Mouse (Mus musculus) neural tube, embryonic 15.5 days (tissue): ENCODE results near the gene Kif17. TPM values are rescaled to one million over a fixed set of nuclear protein-coding genes. Genes with fewer than 3 reads are reported as not detected.
A peak's percentile ranks its signal among the peaks of the same experiment; 100 is the strongest.

Source experiments
- ATAC-seq: fragments of 200-750 bp; cut with Nextera tagmentation; 2 replicates; pipeline ENCODE4 v1.8.0; 2017; ENCODE audit warnings: mild to moderate bottlenecking, moderate TSS enrichment, moderate library complexity; ENCODE audit not compliant: low FRiP score
- H3K27ac ChIP-seq: fragments of 300-500 bp; sonication (generic); replicated peaks from 2 replicates; pipeline ENCODE4 v1.5.1; 2015; ENCODE audit warnings: mild to moderate bottlenecking, inconsistent platforms
- H3K27me3 ChIP-seq: fragments of 300-500 bp; sonication (generic); replicated peaks from 2 replicates; pipeline ENCODE4 v1.6.1; 2015; ENCODE audit warnings: inconsistent platforms
- H3K36me3 ChIP-seq: fragments of 300-500 bp; sonication (generic); 2 replicates; pipeline ENCODE4 v1.6.1; 2015; ENCODE audit warnings: inconsistent platforms
- H3K4me1 ChIP-seq: fragments of 300-500 bp; sonication (generic); 2 replicates; pipeline ENCODE4 v1.6.1; 2015; ENCODE audit warnings: inconsistent platforms
- H3K4me2 ChIP-seq: fragments of 300-500 bp; sonication (generic); 2 replicates; pipeline ENCODE4 v1.6.1; 2015; ENCODE audit warnings: inconsistent platforms, mild to moderate bottlenecking, moderate library complexity
- H3K4me3 ChIP-seq: fragments of 300-500 bp; sonication (generic); replicated peaks from 2 replicates; pipeline ENCODE4 v1.5.1; 2015; ENCODE audit warnings: mild to moderate bottlenecking, inconsistent platforms
- H3K9ac ChIP-seq: fragments of 300-500 bp; sonication (generic); replicated peaks from 2 replicates; pipeline ENCODE4 v1.6.1; 2015; ENCODE audit warnings: mild to moderate bottlenecking, inconsistent platforms
- H3K9me3 ChIP-seq: fragments of 300-500 bp; sonication (generic); replicated peaks from 2 replicates; pipeline ENCODE4 v1.6.1; 2016; ENCODE audit warnings: inconsistent platforms
- WGBS: fragments of 180-500 bp; shearing (Covaris S2); methylation state at CpG from one replicate; pipeline ENCODE4 v1.1.7; 2015; ENCODE audit warnings: mixed read lengths; 5-methylcytosine and 5-hydroxymethylcytosine counted together
- polyA plus RNA-seq: library from polyadenylated mRNA; unstranded; fragments of >200 nt; fragmentation: Nextera tagmentation; extraction: Ambion mirVana; gene quantifications from 2 replicates; pipeline ENCODE4 v1.2.1, GENCODE M21; 2015

Kif17 gene
- polyA plus RNA-seq, 1 experiment from 2014 or later: 5.2 TPM

DNA sequence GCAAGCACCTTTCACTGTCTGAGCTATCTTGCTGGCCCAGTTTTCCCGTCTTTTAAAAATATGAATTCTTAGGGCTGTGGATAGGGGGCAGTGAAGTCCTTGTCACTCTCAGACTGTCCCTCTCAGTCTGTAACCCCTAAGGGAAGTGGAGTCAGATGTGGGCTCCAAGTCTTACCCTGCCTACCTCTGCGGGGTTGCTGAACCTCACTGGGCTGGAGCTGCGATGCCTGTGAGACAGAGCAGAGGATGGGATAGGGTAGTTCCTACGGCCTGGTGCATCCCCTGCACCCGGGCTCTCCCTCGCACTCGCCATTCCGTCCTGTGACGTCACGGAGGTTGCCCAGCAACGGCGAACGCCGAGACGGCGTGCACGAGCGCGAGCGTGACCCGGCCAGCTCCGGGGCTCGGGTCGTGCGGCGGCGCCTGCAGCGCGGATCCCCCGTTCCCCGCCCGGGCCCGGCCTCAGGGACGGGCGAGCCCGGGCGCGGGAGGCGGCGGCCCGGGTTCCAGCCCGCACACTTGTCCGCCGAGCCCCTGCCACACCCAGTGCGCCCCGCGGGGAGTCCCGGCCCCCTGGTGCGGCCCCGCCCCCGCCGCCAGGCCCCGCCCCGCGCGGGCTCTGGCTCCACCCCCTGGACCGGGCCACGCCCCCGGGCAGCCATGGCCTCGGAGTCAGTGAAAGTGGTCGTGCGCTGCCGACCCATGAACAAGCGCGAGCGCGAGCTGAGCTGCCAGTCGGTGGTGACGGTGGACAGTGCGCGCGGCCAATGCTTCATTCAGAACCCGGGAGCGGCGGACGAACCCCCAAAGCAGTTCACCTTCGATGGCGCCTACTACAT is 11.8 kb downstream of the Kif17 start:
- WGBS: under 1% methylated on average over 78 of the region's 78 CpGs

DNA sequence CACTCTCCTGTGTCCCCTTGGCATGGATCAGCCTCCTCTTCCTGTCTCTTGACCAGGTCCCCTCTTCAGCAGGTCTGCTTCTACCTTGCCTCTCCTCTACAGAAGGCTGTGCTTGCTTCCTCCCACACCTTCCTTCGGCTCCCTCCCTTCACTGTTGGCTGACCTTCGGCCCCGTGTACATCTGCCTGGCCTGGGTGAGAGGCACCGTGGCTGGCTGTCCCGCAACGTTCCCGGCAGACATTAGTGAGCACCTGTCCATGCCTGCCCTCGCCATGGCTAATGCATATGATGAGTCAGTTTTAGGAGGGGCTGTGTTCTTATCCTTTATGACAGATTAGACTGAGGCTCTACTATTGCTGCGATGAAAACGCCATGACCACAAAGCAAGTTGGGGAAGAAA is 17.6 kb downstream of the Kif17 start:
- H3K36me3 ChIP-seq: no peaks in the 10 kb centered on the region
- H3K9ac ChIP-seq: no peak overlapping the region
- 90% methylated on average over 10 of the region's 10 CpGs for WGBS
- no peak for ATAC-seq
- H3K4me3 ChIP-seq: no peak overlapping the region
- H3K9me3 ChIP-seq: no peaks in the 10 kb centered on the region
- H3K4me2 ChIP-seq: no peak overlapping the region
- no peak overlapping the region for H3K27ac ChIP-seq
- peaks cover 9% of the 10 kb centered on the region for H3K27me3 ChIP-seq
- peaks cover 12% of the 10 kb centered on the region for H3K4me1 ChIP-seq

More for the DNA sequence above, 11.8 kb downstream of the Kif17 start:
- H3K4me2 ChIP-seq: peak overlapping the region; percentile 69
- H3K36me3 ChIP-seq: peaks cover 16% of the 10 kb centered on the region; the same call in 1 of the 2 replicates
- peak; percentile 93 for ATAC-seq
- H3K9me3 ChIP-seq: no peaks in the 10 kb centered on the region
- H3K27ac ChIP-seq: peak overlapping the region; percentile 70
- H3K27me3 ChIP-seq: peaks cover 9% of the 10 kb centered on the region
- peak overlapping the region; percentile 69 for H3K4me3 ChIP-seq
- peak overlapping the region; percentile 42 for H3K9ac ChIP-seq
- H3K4me1 ChIP-seq: peaks cover 13% of the 10 kb centered on the region

GRCm38 (mm10) chr4:138272011-138272997 is 22.1 kb downstream of the Kif17 start:
- no peaks in the 10 kb centered on the region for H3K27me3 ChIP-seq
- ATAC-seq: peak; percentile 66
- no peaks in the 10 kb centered on the region for H3K9me3 ChIP-seq
- H3K4me3 ChIP-seq: no peak overlapping the region
- 66% methylated on average over 14 of the region's 14 CpGs for WGBS
- no peak overlapping the region for H3K9ac ChIP-seq
- H3K27ac ChIP-seq: peak overlapping the region; percentile 19; the same call in 1 of the 2 replicates
- H3K4me1 ChIP-seq: peaks cover 10% of the 10 kb centered on the region; the same call in 1 of the 2 replicates
- H3K36me3 ChIP-seq: no peaks in the 10 kb centered on the region
- no peak overlapping the region for H3K4me2 ChIP-seq

DNA sequence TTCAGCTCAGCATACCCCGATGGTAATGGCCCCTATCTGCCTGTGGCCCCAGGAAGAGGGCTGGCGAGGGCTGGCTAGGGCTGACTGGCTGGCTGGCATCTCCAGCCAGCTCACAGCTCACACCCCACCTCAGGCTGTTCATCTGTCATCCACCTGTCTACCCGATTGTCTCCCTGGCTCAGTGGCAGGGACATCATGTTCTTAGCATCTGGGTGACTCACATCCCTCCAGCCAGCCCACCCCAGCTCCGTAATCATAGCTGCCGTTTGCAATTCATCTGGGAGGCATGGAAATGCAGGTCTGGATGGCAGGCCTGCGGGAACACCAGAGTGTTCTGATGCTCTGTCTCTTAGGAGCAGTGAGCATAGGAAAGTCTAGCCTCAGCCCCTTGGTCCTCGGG is 28.1 kb downstream of the Kif17 start:
- 69% methylated on average over 7 of the region's 7 CpGs for WGBS
- Histone ChIP-seq H3K27me3 (no peaks in the 10 kb centered on the region), H3K4me3 (no peak overlapping the region), H3K4me2 (no peak overlapping the region), H3K9me3 (no peaks in the 10 kb centered on the region), H3K9ac (no peak overlapping the region), H3K36me3 (no peaks in the 10 kb centered on the region), H3K27ac (no peak overlapping the region), H3K4me1 (no peaks in the 10 kb centered on the region)
- no peak for ATAC-seq

DNA sequence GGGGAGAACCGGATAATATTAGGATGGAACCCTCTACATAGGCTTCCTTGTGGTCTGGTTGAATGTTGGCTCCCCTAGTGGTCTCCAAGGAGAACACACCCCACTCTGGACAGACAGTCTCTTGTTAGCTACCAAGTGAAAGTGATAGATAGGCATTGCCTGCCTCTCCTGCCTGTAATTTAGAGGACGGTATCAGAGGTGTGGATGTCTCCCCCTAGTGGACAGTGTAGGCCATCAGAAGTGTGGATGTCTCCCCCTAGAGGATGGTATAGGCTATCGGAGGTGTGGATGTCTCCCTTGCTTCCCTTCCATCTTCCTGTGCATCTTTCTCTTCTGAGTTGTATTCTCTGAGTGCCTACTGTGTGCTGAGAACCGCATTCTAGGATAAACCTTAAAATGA is 32.6 kb downstream of the Kif17 start:
- Histone ChIP-seq H3K9ac (no peak overlapping the region), H3K9me3 (no peaks in the 10 kb centered on the region), H3K4me2 (no peak overlapping the region), H3K4me3 (no peak overlapping the region), H3K4me1 (peaks cover 4% of the 10 kb centered on the region; the same call in 1 of the 2 replicates), H3K36me3 (no peaks in the 10 kb centered on the region), H3K27me3 (no peaks in the 10 kb centered on the region), H3K27ac (no peak overlapping the region)
- ATAC-seq: peak; percentile 58; the same call in 1 of the 2 replicates
- 25% methylated on average over 4 of the region's 4 CpGs for WGBS

DNA sequence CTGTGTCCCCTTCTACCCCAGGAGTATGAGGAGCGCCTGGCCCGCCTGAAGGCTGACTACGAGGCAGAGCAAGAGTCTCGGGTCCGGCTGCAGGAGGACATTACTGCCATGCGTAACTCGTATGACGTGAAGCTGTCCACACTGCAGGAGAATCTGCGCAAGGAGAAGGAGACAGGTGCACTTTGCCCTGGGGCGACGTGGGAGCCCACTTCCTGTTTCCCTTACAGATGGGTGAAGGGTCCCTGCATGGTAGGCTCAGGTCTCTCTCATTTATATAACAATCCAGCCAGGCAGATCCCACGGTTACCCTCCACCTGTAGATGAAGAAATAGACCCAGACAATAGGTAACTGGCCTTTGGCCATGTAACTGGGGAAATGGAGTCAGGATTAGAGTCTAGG is 36.2 kb downstream of the Kif17 start:
- H3K27me3 ChIP-seq: no peaks in the 10 kb centered on the region
- H3K4me3 ChIP-seq: no peak overlapping the region
- no peak for ATAC-seq
- H3K9me3 ChIP-seq: no peaks in the 10 kb centered on the region
- H3K4me1 ChIP-seq: peaks cover 4% of the 10 kb centered on the region; the same call in 1 of the 2 replicates
- no peak overlapping the region for H3K9ac ChIP-seq
- H3K27ac ChIP-seq: no peak overlapping the region
- 93% methylated on average over 12 of the region's 12 CpGs for WGBS
- no peaks in the 10 kb centered on the region for H3K36me3 ChIP-seq
- H3K4me2 ChIP-seq: no peak overlapping the region

DNA sequence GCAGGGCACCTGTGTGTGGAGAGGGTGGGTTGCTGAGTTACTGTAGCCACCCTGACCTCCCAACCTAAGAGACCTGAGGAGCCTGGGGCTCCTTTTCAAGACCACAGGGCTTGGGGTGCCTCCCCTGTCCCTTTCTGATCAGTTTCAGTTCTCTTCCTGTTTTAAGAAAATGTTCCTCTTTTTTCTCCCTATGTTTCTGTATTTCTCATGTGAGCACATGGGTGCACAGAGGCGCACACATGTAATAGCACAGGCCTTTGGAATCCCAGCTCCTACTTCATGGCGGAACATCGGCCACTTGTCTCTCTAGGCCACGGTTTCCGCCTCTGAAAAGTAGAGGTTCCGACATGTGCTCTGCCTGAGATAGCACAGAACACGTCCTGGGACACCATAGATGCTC is 38.5 kb downstream of the Kif17 start:
- Histone ChIP-seq H3K4me1 (peaks cover 10% of the 10 kb centered on the region), H3K9ac (no peak overlapping the region), H3K4me3 (no peak overlapping the region), H3K27me3 (no peaks in the 10 kb centered on the region), H3K9me3 (no peaks in the 10 kb centered on the region), H3K36me3 (no peaks in the 10 kb centered on the region), H3K4me2 (no peak overlapping the region), H3K27ac (no peak overlapping the region)
- ATAC-seq: no peak
- 89% methylated on average over 7 of the region's 7 CpGs for WGBS

DNA sequence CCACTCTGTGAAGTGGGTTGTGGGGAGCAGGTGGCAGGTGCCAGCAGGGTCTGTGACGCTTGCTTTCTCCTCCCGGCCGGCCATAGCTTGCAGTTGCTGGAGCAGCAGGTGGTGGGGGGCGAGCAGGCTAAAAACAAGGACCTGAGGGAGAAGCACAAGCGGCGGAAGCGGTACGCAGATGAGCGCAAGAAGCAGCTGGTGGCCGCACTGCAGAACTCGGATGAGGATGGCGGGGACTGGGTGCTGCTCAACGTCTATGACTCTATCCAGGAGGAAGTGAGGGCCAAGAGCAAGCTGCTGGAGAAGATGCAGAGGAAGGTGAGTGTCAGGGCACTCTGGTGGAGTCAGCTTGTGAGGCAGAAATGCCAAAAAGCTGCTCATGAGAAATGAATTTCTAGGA is 41.8 kb downstream of the Kif17 start:
- WGBS: 91% methylated on average over 13 of the region's 13 CpGs
- no peaks in the 10 kb centered on the region for H3K36me3 ChIP-seq
- H3K27me3 ChIP-seq: no peaks in the 10 kb centered on the region
- H3K27ac ChIP-seq: peak overlapping the region; percentile 45; the same call in 1 of the 2 replicates
- ATAC-seq: no peak
- H3K4me1 ChIP-seq: peaks cover 11% of the 10 kb centered on the region
- H3K4me3 ChIP-seq: no peak overlapping the region
- H3K9me3 ChIP-seq: no peaks in the 10 kb centered on the region
- no peak overlapping the region for H3K9ac ChIP-seq
- no peak overlapping the region for H3K4me2 ChIP-seq

- 51% methylated on average over 18 of the region's 18 CpGs for WGBS
- peaks cover 9% of the 10 kb centered on the region for H3K4me1 ChIP-seq
- ATAC-seq: peak; percentile 89
- peak overlapping the region; percentile 83 for H3K27ac ChIP-seq
- H3K9ac ChIP-seq: no peak overlapping the region
- no peaks in the 10 kb centered on the region for H3K36me3 ChIP-seq
- H3K4me3 ChIP-seq: no peak overlapping the region
- H3K4me2 ChIP-seq: peak overlapping the region; percentile 26; the same call in 1 of the 2 replicates
- no peaks in the 10 kb centered on the region for H3K9me3 ChIP-seq
- no peaks in the 10 kb centered on the region for H3K27me3 ChIP-seq
Measured at GRCm38 (mm10) chr4:138293261-138293948, 43.2 kb downstream of the Kif17 start.

DNA sequence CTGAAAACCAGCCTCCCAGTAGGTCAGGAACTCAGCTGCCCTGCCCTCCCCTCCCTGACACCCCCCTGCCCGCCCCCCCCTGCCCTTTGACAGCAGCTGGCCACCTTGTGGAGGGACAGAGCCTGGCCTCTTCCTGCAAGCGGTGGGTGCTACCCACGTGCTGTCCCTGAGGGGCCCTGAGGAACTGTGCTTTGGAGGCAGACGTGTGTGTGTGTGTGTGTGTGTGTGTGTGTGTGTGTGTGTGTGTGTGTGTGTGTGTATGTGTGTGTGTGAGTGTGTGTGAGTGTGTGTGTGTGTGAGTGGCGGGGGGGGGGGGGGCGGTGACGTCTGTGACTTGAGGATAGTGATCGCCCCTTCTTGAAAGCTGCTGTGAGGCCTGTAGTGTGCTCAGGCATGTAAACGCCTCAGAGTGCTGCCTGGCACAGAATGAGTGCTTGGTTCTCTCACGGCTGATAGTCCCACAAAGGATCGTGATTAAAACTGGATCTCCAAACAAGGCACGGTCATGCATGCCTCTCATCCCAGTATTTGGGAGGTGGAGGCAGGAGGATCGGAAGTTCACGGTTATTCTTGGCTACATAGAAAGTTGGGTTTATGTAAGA is 43.8 kb downstream of the Kif17 start:
- peak; percentile 68 for ATAC-seq
- peak overlapping the region; percentile 83 for H3K27ac ChIP-seq
- no peak overlapping the region for H3K4me3 ChIP-seq
- peak overlapping the region; percentile 26; the same call in 1 of the 2 replicates for H3K4me2 ChIP-seq
- H3K27me3 ChIP-seq: no peaks in the 10 kb centered on the region
- 61% methylated on average over 10 of the region's 14 CpGs for WGBS
- H3K36me3 ChIP-seq: no peaks in the 10 kb centered on the region
- H3K9me3 ChIP-seq: no peaks in the 10 kb centered on the region
- peaks cover 9% of the 10 kb centered on the region for H3K4me1 ChIP-seq
- H3K9ac ChIP-seq: no peak overlapping the region
